Mouse (Mus musculus) stomach, embryonic 15.5 days (tissue): ENCODE measurements around the gene Amigo2. TPM values are rescaled to one million over a fixed set of nuclear protein-coding genes. Genes with fewer than 3 reads are reported as not detected.

Experiments used
- ATAC-seq: fragments of 200-750 bp; cut with Nextera tagmentation; 2 replicates; pipeline ENCODE4 v1.8.0; 2017; ENCODE audit warnings: low read depth, moderate number of reproducible peaks, moderate TSS enrichment; ENCODE audit not compliant: insufficient read depth, low FRiP score
- H3K27ac ChIP-seq: fragments of 300-500 bp; sonication (generic); 2 replicates; pipeline ENCODE4 v1.5.1; 2015; ENCODE audit warnings: mild to moderate bottlenecking, inconsistent platforms
- H3K27me3 ChIP-seq: fragments of 300-500 bp; sonication (generic); replicated peaks from 2 replicates; pipeline ENCODE4 v1.6.1; 2015; ENCODE audit warnings: inconsistent platforms
- H3K36me3 ChIP-seq: fragments of 300-500 bp; sonication (generic); 2 replicates; pipeline ENCODE4 v1.6.1; 2015; ENCODE audit warnings: inconsistent platforms
- H3K4me1 ChIP-seq: fragments of 300-500 bp; sonication (generic); 2 replicates; pipeline ENCODE4 v1.6.1; 2015; ENCODE audit warnings: inconsistent platforms
- H3K4me2 ChIP-seq: fragments of 300-500 bp; sonication (generic); 2 replicates; pipeline ENCODE4 v1.6.1; 2015; ENCODE audit warnings: mild to moderate bottlenecking, inconsistent platforms
- H3K4me3 ChIP-seq: fragments of 300-500 bp; sonication (generic); replicated peaks from 2 replicates; pipeline ENCODE4 v1.5.1; 2015; ENCODE audit warnings: inconsistent platforms
- H3K9ac ChIP-seq: fragments of 300-500 bp; sonication (generic); 2 replicates; pipeline ENCODE4 v1.6.1; 2015; ENCODE audit warnings: inconsistent platforms
- H3K9me3 ChIP-seq: fragments of 300-500 bp; sonication (generic); 2 replicates; pipeline ENCODE4 v1.6.1; 2016; ENCODE audit warnings: inconsistent platforms
- WGBS: fragments of 180-500 bp; shearing (Covaris S2); methylation state at CpG from one replicate; pipeline ENCODE4 v1.1.7; 2015; 5-methylcytosine and 5-hydroxymethylcytosine counted together
- polyA plus RNA-seq: library from polyadenylated mRNA; unstranded; fragments of >200 nt; fragmentation: Nextera tagmentation; extraction: Ambion mirVana; gene quantifications from 2 replicates; pipeline ENCODE4 v1.2.1, GENCODE M21; 2015

Gene Amigo2
- polyA plus RNA-seq, 1 experiment from 2014 or later, result 5.5 TPM

- H3K9me3 ChIP-seq, result no peaks in the 10 kb centered on the region
- H3K4me2 ChIP-seq, result no peak overlapping the region
- H3K27me3 ChIP-seq, result no peaks in the 10 kb centered on the region
- no peak for ATAC-seq
- no peaks in the 10 kb centered on the region for H3K36me3 ChIP-seq
- no peak overlapping the region for H3K4me3 ChIP-seq
- peaks cover 4% of the 10 kb centered on the region; the same call in 1 of the 2 replicates for H3K4me1 ChIP-seq
- H3K27ac ChIP-seq, result no peak overlapping the region
- H3K9ac ChIP-seq, result no peak overlapping the region
- 55% methylated on average over 9 of the region's 9 CpGs for WGBS
Measured at GRCm38 (mm10) chr15:97280776-97281175, 33.7 kb upstream of the Amigo2 start.

- H3K9me3 ChIP-seq, result no peaks in the 10 kb centered on the region
- WGBS, result 80% methylated on average over 8 of the region's 8 CpGs
Measured at GRCm38 (mm10) chr15:97280131-97280530, 33.0 kb upstream of the Amigo2 start.

DNA sequence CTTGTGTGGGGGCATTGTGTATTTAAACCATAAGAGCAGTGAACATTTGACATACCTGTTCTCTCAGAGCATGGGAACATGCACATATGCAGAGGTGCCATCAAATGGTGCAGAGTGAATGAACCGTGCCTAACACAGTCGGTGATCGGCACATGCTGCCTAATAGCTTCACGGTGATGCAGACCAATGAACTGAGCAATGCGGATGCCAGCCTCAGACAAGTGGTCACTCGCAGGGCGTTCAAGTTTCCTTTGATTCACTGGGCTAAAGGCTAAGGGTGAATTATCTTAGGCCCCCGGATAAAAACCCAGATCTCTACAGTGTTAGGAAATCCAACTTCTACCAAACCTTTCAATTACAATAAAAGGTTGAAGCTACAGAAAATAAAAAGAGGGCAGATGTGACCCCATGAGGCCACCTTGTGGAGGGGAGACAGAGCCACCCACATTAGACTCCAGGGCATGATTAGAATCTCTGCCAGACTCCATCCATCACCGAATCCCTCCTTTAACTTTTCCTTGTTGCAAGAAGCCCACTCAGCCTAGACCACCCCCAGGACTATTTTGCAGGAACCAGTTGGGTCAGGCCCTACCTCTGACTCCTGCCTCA is 31.4 kb upstream of the Amigo2 start:
- H3K27me3 ChIP-seq, result no peaks in the 10 kb centered on the region
- H3K9ac ChIP-seq, result no peak overlapping the region
- no peak for ATAC-seq
- H3K27ac ChIP-seq, result no peak overlapping the region
- no peaks in the 10 kb centered on the region for H3K9me3 ChIP-seq
- H3K4me1 ChIP-seq, result peaks cover 4% of the 10 kb centered on the region; the same call in 1 of the 2 replicates
- WGBS, result 91% methylated on average over 9 of the region's 9 CpGs
- no peak overlapping the region for H3K4me3 ChIP-seq
- no peak overlapping the region for H3K4me2 ChIP-seq
- H3K36me3 ChIP-seq, result no peaks in the 10 kb centered on the region

More at GRCm38 (mm10) chr15:97280131-97280530, 33.0 kb upstream of the Amigo2 start:
- Histone ChIP-seq H3K4me1 (peaks cover 4% of the 10 kb centered on the region; the same call in 1 of the 2 replicates), H3K4me3 (no peak overlapping the region), H3K4me2 (no peak overlapping the region), H3K9ac (no peak overlapping the region), H3K27me3 (no peaks in the 10 kb centered on the region), H3K27ac (no peak overlapping the region), H3K36me3 (no peaks in the 10 kb centered on the region)
- ATAC-seq, result no peak

- H3K9ac ChIP-seq, result no peak overlapping the region
- no peak for ATAC-seq
- WGBS, result 75% methylated on average over 10 of the region's 10 CpGs
Measured at GRCm38 (mm10) chr15:97277328-97277727, 30.2 kb upstream of the Amigo2 start.

DNA sequence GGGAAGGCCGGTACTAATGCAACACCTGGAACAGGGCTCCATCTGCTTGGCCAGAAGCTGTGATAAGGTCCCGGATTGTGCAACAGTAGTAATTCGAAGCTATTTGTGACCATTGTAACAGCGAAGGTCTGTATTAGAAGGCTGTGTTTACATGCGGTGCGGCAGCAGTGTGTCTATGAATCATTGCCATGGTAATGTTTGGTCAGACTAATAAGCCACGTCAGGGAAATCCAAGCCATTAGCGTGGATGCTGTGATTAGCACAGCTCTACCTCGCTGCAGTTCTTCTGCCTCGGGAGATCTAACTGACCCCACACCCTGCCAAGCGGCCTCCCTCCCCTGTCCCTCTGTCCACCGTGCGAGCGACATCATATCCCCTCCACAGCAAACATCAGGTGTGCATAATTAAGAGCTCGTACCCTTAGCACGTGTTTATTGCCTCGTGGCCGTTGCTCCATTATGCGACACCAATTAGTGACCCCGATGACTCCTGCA is 29.6 kb upstream of the Amigo2 start:
- Histone ChIP-seq H3K9me3 (no peaks in the 10 kb centered on the region), H3K27me3 (no peaks in the 10 kb centered on the region), H3K27ac (no peak overlapping the region), H3K4me1 (peaks cover 11% of the 10 kb centered on the region; the same call in 1 of the 2 replicates), H3K36me3 (no peaks in the 10 kb centered on the region), H3K9ac (no peak overlapping the region), H3K4me3 (no peak overlapping the region), H3K4me2 (no peak overlapping the region)
- peak; percentile 39; the same call in 1 of the 2 replicates for ATAC-seq
- 44% methylated on average over 20 of the region's 20 CpGs for WGBS

More at GRCm38 (mm10) chr15:97277328-97277727, 30.2 kb upstream of the Amigo2 start:
- H3K4me1 ChIP-seq, result peaks cover 7% of the 10 kb centered on the region; the same call in 1 of the 2 replicates
- no peak overlapping the region for H3K4me2 ChIP-seq
- H3K27ac ChIP-seq, result no peak overlapping the region
- no peaks in the 10 kb centered on the region for H3K9me3 ChIP-seq
- no peaks in the 10 kb centered on the region for H3K36me3 ChIP-seq
- H3K27me3 ChIP-seq, result no peaks in the 10 kb centered on the region
- no peak overlapping the region for H3K4me3 ChIP-seq

GRCm38 (mm10) chr15:97275626-97276395 is 28.7 kb upstream of the Amigo2 start:
- Histone ChIP-seq H3K27ac (no peak overlapping the region), H3K4me1 (peaks cover 9% of the 10 kb centered on the region; the same call in 1 of the 2 replicates), H3K27me3 (no peaks in the 10 kb centered on the region), H3K9ac (no peak overlapping the region), H3K36me3 (no peaks in the 10 kb centered on the region), H3K4me2 (no peak overlapping the region), H3K4me3 (no peak overlapping the region), H3K9me3 (no peaks in the 10 kb centered on the region)
- WGBS, result 80% methylated on average over 12 of the region's 12 CpGs
- ATAC-seq, result no peak

GRCm38 (mm10) chr15:97272831-97273230 is 25.7 kb upstream of the Amigo2 start:
- ATAC-seq, result no peak
- no peaks in the 10 kb centered on the region for H3K27me3 ChIP-seq
- 81% methylated on average over 3 of the region's 3 CpGs for WGBS
- H3K4me1 ChIP-seq, result peaks cover 7% of the 10 kb centered on the region; the same call in 1 of the 2 replicates
- H3K4me2 ChIP-seq, result no peak overlapping the region
- H3K27ac ChIP-seq, result no peak overlapping the region
- H3K4me3 ChIP-seq, result no peak overlapping the region
- no peak overlapping the region for H3K9ac ChIP-seq
- no peaks in the 10 kb centered on the region for H3K9me3 ChIP-seq
- no peaks in the 10 kb centered on the region for H3K36me3 ChIP-seq

DNA sequence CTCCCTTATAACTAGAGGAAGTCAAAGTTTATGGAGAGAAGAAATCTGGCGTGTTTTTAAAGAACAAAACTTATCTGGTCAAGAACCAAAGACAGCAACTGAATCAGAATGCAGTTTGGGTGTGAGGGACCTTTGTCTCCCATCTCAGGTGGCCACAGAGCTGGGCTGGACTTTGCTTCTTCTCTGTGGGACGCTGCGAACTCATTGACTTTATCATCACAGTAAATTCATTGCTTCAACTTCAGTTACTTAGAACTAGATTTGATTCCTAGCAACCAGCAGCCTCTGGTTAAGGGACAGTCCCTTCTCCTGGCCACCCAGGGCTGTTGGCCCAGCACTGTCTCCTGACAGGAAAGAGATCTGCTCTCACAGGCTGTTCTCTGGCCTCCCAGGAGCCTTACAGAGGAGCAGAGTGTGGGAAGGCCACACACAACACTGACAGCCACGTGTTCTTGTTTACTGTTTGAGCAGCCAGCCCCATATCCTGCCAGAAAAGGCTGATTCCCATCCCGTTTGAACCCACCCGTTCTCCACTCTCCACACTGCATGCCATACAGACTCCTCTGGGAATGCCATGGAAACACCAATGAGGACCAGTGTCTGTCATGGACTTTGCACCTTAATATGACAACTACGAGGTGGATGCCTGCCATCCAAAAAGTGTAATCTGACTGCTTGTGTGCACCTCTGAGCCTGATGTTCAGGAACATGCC is 25.1 kb upstream of the Amigo2 start:
- Histone ChIP-seq H3K27me3 (no peaks in the 10 kb centered on the region), H3K9me3 (no peaks in the 10 kb centered on the region), H3K4me1 (peaks cover 7% of the 10 kb centered on the region; the same call in 1 of the 2 replicates), H3K9ac (no peak overlapping the region), H3K4me3 (no peak overlapping the region), H3K27ac (no peak overlapping the region; the same call in 1 of the 2 replicates), H3K4me2 (no peak overlapping the region), H3K36me3 (no peaks in the 10 kb centered on the region)
- WGBS, result 42% methylated on average over 7 of the region's 7 CpGs
- ATAC-seq, result peak; percentile 61; the same call in 1 of the 2 replicates

DNA sequence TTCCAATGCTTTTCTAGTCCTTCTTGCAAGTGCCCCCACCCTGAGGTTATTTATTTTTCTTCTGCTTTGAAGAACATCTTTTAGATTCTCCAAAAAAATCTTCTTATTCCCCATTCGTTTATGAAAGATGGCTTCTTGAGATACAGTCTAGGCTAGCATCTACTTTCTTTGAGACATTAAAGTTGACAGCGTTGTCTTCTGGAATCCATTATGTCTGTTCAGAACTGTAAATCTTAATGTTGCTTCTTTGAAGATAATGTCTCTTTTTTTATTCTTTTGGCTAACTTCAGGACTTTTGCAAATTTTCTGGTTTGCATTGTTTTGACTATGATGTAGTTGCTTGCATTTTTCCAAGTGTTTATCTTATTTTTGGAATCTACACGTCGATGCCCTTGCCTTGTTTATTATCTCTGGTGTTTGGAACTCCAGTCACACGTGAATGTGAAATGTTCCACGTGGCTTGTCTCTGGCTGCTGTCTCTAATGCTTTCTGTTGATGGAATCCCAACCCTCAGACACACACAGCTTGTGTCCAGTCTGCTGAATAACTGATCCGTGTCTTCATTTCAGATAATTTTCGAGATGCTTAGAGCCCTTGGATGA is 20.1 kb upstream of the Amigo2 start:
- H3K36me3 ChIP-seq, result no peaks in the 10 kb centered on the region
- no peak overlapping the region for H3K9ac ChIP-seq
- H3K4me2 ChIP-seq, result no peak overlapping the region
- H3K27me3 ChIP-seq, result no peaks in the 10 kb centered on the region
- H3K27ac ChIP-seq, result no peak overlapping the region
- no peak for ATAC-seq
- H3K4me1 ChIP-seq, result peaks cover 3% of the 10 kb centered on the region; the same call in 1 of the 2 replicates
- WGBS, result 42% methylated on average over 8 of the region's 8 CpGs
- no peak overlapping the region for H3K4me3 ChIP-seq
- H3K9me3 ChIP-seq, result no peaks in the 10 kb centered on the region

- H3K4me3 ChIP-seq, result no peak overlapping the region
- no peaks in the 10 kb centered on the region for H3K27me3 ChIP-seq
- H3K4me1 ChIP-seq, result no peaks in the 10 kb centered on the region
- H3K36me3 ChIP-seq, result no peaks in the 10 kb centered on the region
- no peak overlapping the region for H3K27ac ChIP-seq
- 61% methylated on average over 14 of the region's 14 CpGs for WGBS
- H3K4me2 ChIP-seq, result no peak overlapping the region
- ATAC-seq, result no peak
- H3K9ac ChIP-seq, result no peak overlapping the region
- no peaks in the 10 kb centered on the region for H3K9me3 ChIP-seq
Measured at GRCm38 (mm10) chr15:97266236-97266845, 19.3 kb upstream of the Amigo2 start.

- 66% methylated on average over 9 of the region's 9 CpGs for WGBS
- ATAC-seq, result no peak
- H3K4me2 ChIP-seq, result no peak overlapping the region
- no peaks in the 10 kb centered on the region for H3K4me1 ChIP-seq
- no peaks in the 10 kb centered on the region for H3K9me3 ChIP-seq
- no peak overlapping the region for H3K27ac ChIP-seq
- no peaks in the 10 kb centered on the region for H3K27me3 ChIP-seq
- no peaks in the 10 kb centered on the region for H3K36me3 ChIP-seq
- no peak overlapping the region for H3K9ac ChIP-seq
- no peak overlapping the region for H3K4me3 ChIP-seq
Measured at GRCm38 (mm10) chr15:97262251-97262650, 15.2 kb upstream of the Amigo2 start.
